ENCODE assay signal across 18 mouse cellular contexts in genomic region chr17:47506697-47507096, GRCm38 (mm10). TPM values are rescaled to one million over a fixed set of nuclear protein-coding genes. Genes with fewer than 3 reads are reported as not detected.
A peak's percentile ranks its signal among the peaks of the same experiment; 100 is the strongest.
DNase-seq lines count a peak whose midpoint lies in the region; ATAC-seq and TF ChIP-seq lines count a peak whose summit lies in the region.
"Had no signal": no experiment of that assay in that cellular context is flagged by ENCODE, and none has a peak within 500 bp of the region (broad histone marks: within the 10 kb centered on the region; RNA-seq: fewer than 3 reads in every experiment).

No protein-coding gene starts in this region.

- H3K27me3 ChIP-seq in liver, embryonic 16.5 days (ENCODE audit: control insufficient read depth, insufficient read depth, low read depth, low read length): no peaks in the 10 kb centered on the region
- H3K27me3 ChIP-seq: embryonic facial prominence, embryonic 12.5 days; forebrain, embryonic 15.5 days; heart, embryonic 15.5 days; neural tube, embryonic 12.5 days had no signal

- no peak for ATAC-seq in liver, embryonic 16.5 days (ENCODE audit: low read depth)
- no peak for ATAC-seq in megakaryocyte-erythroid progenitor cell, adult 5-6 weeks (replicated peaks; ENCODE audit: low FRiP score, low TSS enrichment, poor library complexity, severe bottlenecking)
- ATAC-seq: forebrain, embryonic 15.5 days had no signal

- 77% methylated on average over 4 of the region's 4 CpGs for WGBS in lung, adult 2 months
- 75% methylated on average over 4 of the region's 4 CpGs for WGBS in liver, embryonic 16.5 days (ENCODE audit: insufficient replicate concordance)

- TF ChIP-seq POLR2A in lung, adult 2 months (IDR thresholded peaks at IDR 0.05; ENCODE audit: borderline replicate concordance, extremely low read depth, low read depth, low read length): no peak

- DNase-seq in adrenal gland, adult (ENCODE audit: inconsistent age in 2 of 2, low spot score in 1 of 2): peak; percentile 20 to 54
- DNase-seq in adrenal gland, postnatal 4 days (ENCODE audit: low spot score in 2 of 2): no peak
- no peak for DNase-seq in lung, adult 2 months
- no peak for DNase-seq in lung, adult 18-20 months
- peak; percentile 40 for DNase-seq in thymus, postnatal 14 days
- no peak for DNase-seq in B cell, adult 2 months
- DNase-seq: adrenal gland, postnatal 10 days; cerebellum, adult 2 months; kidney, adult 9 months; layer of hippocampus, postnatal 36 days; right cerebral cortex, postnatal 25 days had no signal

- peak overlapping the region; percentile 12 for H3K4me3 ChIP-seq in lung, adult 2 months (replicated peaks; ENCODE audit: extremely low read depth, low read depth, low read length)
- H3K4me3 ChIP-seq in liver, embryonic 16.5 days (ENCODE audit: low read depth, low read length): no peak overlapping the region
- H3K4me3 ChIP-seq: embryonic facial prominence, embryonic 12.5 days; forebrain, embryonic 15.5 days; heart, embryonic 15.5 days; hindbrain, embryonic 10.5 days; neural tube, embryonic 12.5 days had no signal

- H3K36me3 ChIP-seq in liver, embryonic 16.5 days (ENCODE audit: control insufficient read depth, insufficient read depth): no peaks in the 10 kb centered on the region
- H3K36me3 ChIP-seq: embryonic facial prominence, embryonic 12.5 days; forebrain, embryonic 15.5 days; heart, embryonic 15.5 days; hindbrain, embryonic 10.5 days; neural tube, embryonic 12.5 days had no signal

- H3K9ac ChIP-seq in liver, embryonic 16.5 days (ENCODE audit: low read depth, low read length): no peak overlapping the region
- H3K9ac ChIP-seq: embryonic facial prominence, embryonic 12.5 days; forebrain, embryonic 15.5 days; heart, embryonic 15.5 days; neural tube, embryonic 12.5 days had no signal

- H3K4me1 ChIP-seq in lung, adult 2 months (ENCODE audit: control insufficient read depth, insufficient read depth, low read length): peaks cover 28% of the 10 kb centered on the region
- peaks cover 58% of the 10 kb centered on the region for H3K4me1 ChIP-seq in liver, embryonic 16.5 days (ENCODE audit: control insufficient read depth, low read depth, low read length)

- H3K27ac ChIP-seq in liver, embryonic 16.5 days (ENCODE audit: low read length): peak overlapping the region; percentile 24; the same call in 1 of the 2 replicates
- H3K27ac ChIP-seq: forebrain, embryonic 15.5 days; hindbrain, embryonic 10.5 days; neural tube, embryonic 12.5 days had no signal

- H3K9me3 ChIP-seq in liver, embryonic 16.5 days (replicated peaks; ENCODE audit: control insufficient read depth, low read length): no peaks in the 10 kb centered on the region
- H3K9me3 ChIP-seq: embryonic facial prominence, embryonic 12.5 days; forebrain, embryonic 15.5 days; heart, embryonic 15.5 days; hindbrain, embryonic 10.5 days; neural tube, embryonic 12.5 days had no signal

- no peak overlapping the region for H3K4me2 ChIP-seq in liver, embryonic 16.5 days (ENCODE audit: low read depth, low read length)
- H3K4me2 ChIP-seq: forebrain, embryonic 15.5 days had no signal

- TF ChIP-seq CTCF in lung, adult 2 months (IDR thresholded peaks at IDR 0.05; ENCODE audit: insufficient read depth, low read length): no peak

RNA-seq across cellular contexts. Expression of gene Ccnd3, which starts 1.8 kb away (rescaled TPM):
- 100 to 1,000 TPM; 198 to 200 TPM for total RNA-seq in adrenal gland, postnatal 4 days (2021)
- 202 and 229 TPM in 2 replicates for polyA plus RNA-seq in lung, adult 2 months (2012; rRNA removed)
- 300 and 331 TPM in 2 replicates for polyA plus RNA-seq in liver, embryonic 16.5 days (2015; fragmentation: Nextera tagmentation; extraction: Ambion mirVana)
- total RNA-seq in megakaryocyte-erythroid progenitor cell, adult 5-6 weeks (2014; fragmentation: Nextera tagmentation): 157 and 169 TPM in 2 replicates
- total RNA-seq in megakaryocyte-erythroid progenitor cell, adult 5-6 weeks (2017): 31.3 and 51.3 TPM in 2 replicates

RNA-seq across cellular contexts. Expression of gene Taf8, which starts 4.6 kb away (rescaled TPM):
- total RNA-seq in adrenal gland, postnatal 4 days (2021): 10 to 100 TPM; 31.7 to 38.1 TPM
- 25.7 and 32.2 TPM in 2 replicates for polyA plus RNA-seq in lung, adult 2 months (2012; rRNA removed)
- 14.2 and 14.3 TPM in 2 replicates for polyA plus RNA-seq in liver, embryonic 16.5 days (2015; fragmentation: Nextera tagmentation; extraction: Ambion mirVana)
- total RNA-seq in megakaryocyte-erythroid progenitor cell, adult 5-6 weeks (2014; fragmentation: Nextera tagmentation): 30.6 and 34.8 TPM in 2 replicates
- 30.5 and 45.8 TPM in 2 replicates for total RNA-seq in megakaryocyte-erythroid progenitor cell, adult 5-6 weeks (2017)

Comparison
In these comparisons a context has a peak if more than half of its experiments do, and no peak if none do; other contexts are left out.
1. DNase-seq: peak in adrenal gland, adult (2 of 2) and thymus, postnatal 14 days (single experiment); none in adrenal gland, postnatal 4 days (0 of 2), lung, adult 2 months (single experiment), lung, adult 18-20 months (0 of 2) and B cell, adult 2 months (0 of 2).